Mouse (Mus musculus) heart, adult 2 months (tissue): ENCODE data around the gene Vps26c. TPM values are rescaled to one million over a fixed set of nuclear protein-coding genes. Genes with fewer than 3 reads are reported as not detected.

Source experiments
- DNase-seq, 2 experiments: peaks; one replicate each; pipeline ENCODE4 v3.0.0; 2021
- H3K27ac ChIP-seq: fragments of 200-600 bp; 2 replicates; pipeline ENCODE4 v1.8.1; 2022
- H3K27me3 ChIP-seq: fragments of 200-500 bp; 2 replicates; pipeline ENCODE4 v1.6.1; 2012; ENCODE audit warnings: mild to moderate bottlenecking, low read length, inconsistent platforms, mixed read lengths; ENCODE audit not compliant: control insufficient read depth, insufficient read depth
- H3K36me3 ChIP-seq: fragments of 200-500 bp; 2 replicates; pipeline ENCODE4 v1.6.1; 2012; ENCODE audit warnings: low read length, inconsistent platforms; ENCODE audit not compliant: control insufficient read depth, insufficient read depth
- H3K4me1 ChIP-seq: fragments of 200-500 bp; 2 replicates; pipeline ENCODE4 v1.6.1; 2011; ENCODE audit warnings: low read length; ENCODE audit not compliant: control insufficient read depth, insufficient read depth
- H3K4me3 ChIP-seq: fragments of 200-600 bp; 2 replicates; pipeline ENCODE4 v1.8.1; 2022
- H3K79me2 ChIP-seq: fragments of 200-500 bp; replicated peaks from 2 replicates; pipeline ENCODE4 v1.6.1; 2012; ENCODE audit warnings: mild to moderate bottlenecking, inconsistent platforms, low read length, moderate library complexity, mixed read lengths; ENCODE audit not compliant: control insufficient read depth, insufficient read depth
- H3K9ac ChIP-seq: fragments of 200-500 bp; 2 replicates; pipeline ENCODE4 v1.6.1; 2012; ENCODE audit warnings: low read depth, mild to moderate bottlenecking, control low read depth, inconsistent platforms, low read length, mixed read lengths
- CTCF ChIP-seq: fragments of 200-600 bp; IDR thresholded peaks from 2 replicates; pipeline ENCODE4 v1.8.1; 2022; ENCODE audit warnings: antibody characterized with exemption, mild to moderate bottlenecking, moderate library complexity
- EP300 ChIP-seq: fragments of 200-500 bp; IDR thresholded peaks from 2 replicates; pipeline ENCODE4 v1.6.1; 2011; ENCODE audit warnings: low read depth, low read length, control low read depth; ENCODE audit not compliant: insufficient read depth
- POLR2A ChIP-seq: fragments of 200-500 bp; IDR thresholded peaks from 2 replicates; pipeline ENCODE4 v1.6.1; 2011; ENCODE audit warnings: mild to moderate bottlenecking, low read depth, low read length, control low read depth; ENCODE audit not compliant: insufficient read depth
- WGBS: fragments of 180-500 bp; shearing (Covaris S2); methylation state at CpG from one replicate; pipeline ENCODE4 v1.1.7; 2018; 5-methylcytosine and 5-hydroxymethylcytosine counted together
- intact Hi-C: fragments of 180-260 bp; cut with DNase I; formaldehyde crosslinking; loops from one replicate; pipeline ENCODE4 v1.15.1; 2025
- long read RNA-seq: library from polyadenylated mRNA; stranded (forward); transcript quantifications from one replicate; pipeline ENCODE4 v2.0.0, GENCODE M21; 2021
- polyA plus RNA-seq: library from polyadenylated mRNA; depleted of rRNA; stranded (reverse); fragments of >200 nt; gene quantifications from 2 replicates; pipeline ENCODE4 v1.2.3, GENCODE M21; 2012; rRNA removed
- total RNA-seq, 2 experiments: library from RNA; stranded (reverse); gene quantifications; 2 replicates each; pipeline ENCODE4 v1.2.3; 2021

The Vps26c gene
- total RNA-seq = 10 to 100 TPM; 21.8 to 22.1 TPM
- polyA plus RNA-seq = 25.7 and 42.8 TPM in 2 replicates
- long read RNA-seq, transcript Vps26c-201 (8 exons, 2,547 nt) = major isoform, 28 of 31 reads
- long read RNA-seq, partial matches to known transcripts = 0 of 31 reads
- long read RNA-seq, other reads (novel, unspliced or antisense) = 3 of 31 reads

GRCm38 (mm10) chr16:94526344-94527151 is at the start of gene Vps26c:
Vps26c (minus strand) TSS chr16:94526830.
- H3K36me3 ChIP-seq = peaks cover 4% of the 10 kb centered on the region; the same call in 1 of the 2 replicates
- no peak for TF ChIP-seq CTCF
- TF ChIP-seq POLR2A = peak; percentile 84
- 0 out of 2 replicates have a peak, but pooled peaks have one; percentile 4 for TF ChIP-seq EP300
- intact Hi-C loops = loop anchor here (1.0 to 10.0 kb wide), 4 partner anchors 43 to 154 kb away; partner anchors contain the start of genes Pigp and Ttc3
- H3K9ac ChIP-seq = peak within 1 kb of the TSS; percentile 91
- no peaks in the 10 kb centered on the region for H3K27me3 ChIP-seq
- peaks cover 9% of the 10 kb centered on the region for H3K4me1 ChIP-seq
- peaks cover 1% of the 10 kb centered on the region; the same call in 1 of the 2 replicates for H3K79me2 ChIP-seq
- DNase-seq = peak; percentile 99
- H3K4me3 ChIP-seq = peak within 1 kb of the TSS; percentile 93
- under 1% methylated on average over 93 of the region's 93 CpGs for WGBS
- H3K27ac ChIP-seq = peak within 1 kb of the TSS; percentile 98

DNA sequence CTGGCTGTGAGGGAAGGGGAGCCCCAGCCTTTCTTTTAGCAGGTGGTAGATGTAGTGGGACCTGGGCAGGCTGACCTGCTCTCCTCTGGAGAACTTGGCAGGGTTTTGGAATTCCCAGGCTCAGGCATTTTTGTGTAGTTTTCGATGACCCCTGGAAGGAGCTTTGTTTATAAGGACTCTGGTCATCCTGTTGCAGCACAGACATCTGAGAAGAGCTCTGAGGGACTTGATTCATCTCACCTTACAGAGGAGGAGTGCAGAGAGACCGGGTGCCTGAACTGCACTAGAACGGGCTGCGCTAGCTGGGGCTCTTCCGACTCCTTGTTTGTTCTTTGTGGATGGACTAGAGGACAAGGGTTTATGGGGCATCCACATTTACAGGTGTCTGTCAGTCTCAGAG is 49.1 kb upstream of the Vps26c start:
- WGBS = 38% methylated on average over 5 of the region's 5 CpGs
- no peak for TF ChIP-seq CTCF
- TF ChIP-seq EP300 = no peak
- TF ChIP-seq POLR2A = no peak
- H3K9ac ChIP-seq = 0 out of 2 replicates have a peak overlapping the region, but pooled peaks have one; percentile 18
- peaks cover 38% of the 10 kb centered on the region for H3K4me1 ChIP-seq
- H3K27me3 ChIP-seq = no peaks in the 10 kb centered on the region
- no peak for DNase-seq
- H3K79me2 ChIP-seq = peaks cover 13% of the 10 kb centered on the region
- no peak overlapping the region for H3K4me3 ChIP-seq
- H3K27ac ChIP-seq = peak overlapping the region; percentile 19
- H3K36me3 ChIP-seq = peaks cover 27% of the 10 kb centered on the region
- intact Hi-C loops = no loop called here

DNA sequence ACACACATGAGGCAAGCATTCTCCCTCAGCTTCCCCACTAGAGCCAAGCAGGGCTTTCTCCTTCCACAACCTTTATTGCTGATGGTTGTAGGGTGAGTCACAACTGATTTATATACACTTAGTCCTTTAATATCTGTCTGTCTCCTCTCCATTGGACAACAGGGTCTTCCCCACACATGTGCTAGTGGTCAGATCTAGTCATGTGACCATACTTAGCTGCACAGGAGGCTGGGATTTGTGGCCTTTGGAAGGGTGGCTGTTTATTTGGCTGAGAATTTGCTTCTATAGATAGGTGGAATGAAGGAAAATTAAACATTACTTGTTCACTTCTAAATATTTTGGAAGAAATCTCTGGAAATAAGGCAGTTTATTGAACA is 48.1 kb upstream of the Vps26c start:
- no peaks in the 10 kb centered on the region for H3K27me3 ChIP-seq
- H3K4me1 ChIP-seq = peaks cover 34% of the 10 kb centered on the region
- no peak overlapping the region for H3K27ac ChIP-seq
- H3K79me2 ChIP-seq = peaks cover 12% of the 10 kb centered on the region
- TF ChIP-seq EP300 = no peak
- no peak for TF ChIP-seq POLR2A
- TF ChIP-seq CTCF = no peak
- intact Hi-C loops = loop anchor here (5.0 kb wide), 1 partner anchor 98 kb away; no protein-coding TSS in a partner anchor
- peaks cover 27% of the 10 kb centered on the region for H3K36me3 ChIP-seq
- DNase-seq = no peak
- no peak overlapping the region for H3K4me3 ChIP-seq
- H3K9ac ChIP-seq = no peak overlapping the region

DNA sequence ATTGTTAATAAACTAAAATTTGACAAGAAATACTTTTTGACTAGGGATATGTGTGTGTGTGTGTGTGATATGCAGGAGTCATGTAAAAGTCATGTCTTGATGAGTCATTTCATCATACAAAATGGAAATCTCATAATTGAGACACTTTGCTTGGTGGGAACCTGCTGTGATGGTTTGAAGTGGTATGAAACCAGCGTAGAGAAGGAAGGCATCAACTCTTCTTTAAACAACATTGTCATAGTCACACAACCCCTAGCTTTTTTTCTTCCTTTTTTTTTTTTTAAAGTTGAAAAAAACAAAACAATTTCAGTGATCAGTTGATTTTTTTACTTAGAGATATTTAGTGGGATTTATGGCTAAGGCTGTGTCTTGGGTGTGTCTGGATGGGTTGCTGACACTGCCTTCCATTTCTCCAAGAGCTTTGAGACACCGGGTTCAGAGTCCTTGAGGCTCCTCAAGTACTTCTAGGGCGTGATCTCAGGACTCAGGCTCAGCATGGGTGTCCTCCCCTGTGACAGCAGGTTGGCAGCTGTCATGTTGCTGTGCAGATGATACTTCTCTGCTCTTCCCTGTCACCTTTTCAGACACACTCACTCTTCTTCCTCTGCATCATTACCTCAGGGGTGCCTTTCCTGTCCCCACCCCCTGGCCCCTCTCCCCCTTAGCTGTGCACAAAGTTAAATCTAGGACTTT is 47.5 kb upstream of the Vps26c start:
- TF ChIP-seq EP300 = no peak
- DNase-seq = no peak
- Histone ChIP-seq H3K79me2 (peaks cover 10% of the 10 kb centered on the region), H3K36me3 (peaks cover 27% of the 10 kb centered on the region), H3K9ac (no peak overlapping the region), H3K4me3 (no peak overlapping the region), H3K4me1 (peaks cover 32% of the 10 kb centered on the region), H3K27ac (no peak overlapping the region), H3K27me3 (no peaks in the 10 kb centered on the region)
- intact Hi-C loops = loop anchor here (5.0 kb wide), 1 partner anchor 98 kb away; no protein-coding TSS in a partner anchor
- WGBS = 67% methylated on average over 3 of the region's 3 CpGs

- Histone ChIP-seq H3K27ac (peak overlapping the region; percentile 10; the same call in 1 of the 2 replicates), H3K9ac (no peak overlapping the region), H3K4me1 (peaks cover 26% of the 10 kb centered on the region), H3K36me3 (peaks cover 27% of the 10 kb centered on the region), H3K79me2 (peaks cover 6% of the 10 kb centered on the region), H3K27me3 (no peaks in the 10 kb centered on the region), H3K4me3 (no peak overlapping the region)
- TF ChIP-seq EP300 = no peak
- no peak for TF ChIP-seq CTCF
- no peak for TF ChIP-seq POLR2A
- WGBS = 13% methylated on average over 2 of the region's 2 CpGs
- intact Hi-C loops = loop anchor here (5.0 kb wide), 1 partner anchor 100 kb away; no protein-coding TSS in a partner anchor
- DNase-seq = no peak
These were observed 45.8 kb upstream of the Vps26c start for GRCm38 (mm10) chr16:94572422-94572821.
